Mouse (Mus musculus) common myeloid progenitor, adult 5-6 weeks (primary cell): ENCODE measurements around the gene Agfg2. TPM values are rescaled to one million over a fixed set of nuclear protein-coding genes. Genes with fewer than 3 reads are reported as not detected.

Source experiments
- ATAC-seq: replicated peaks from 2 replicates; pipeline ENCODE4 v1.8.0; 2016; ENCODE audit warnings: low read depth, mild to moderate bottlenecking, moderate TSS enrichment, inconsistent platforms; ENCODE audit not compliant: poor library complexity, severe bottlenecking
- total RNA-seq: library from RNA; stranded (forward); fragments of 200-1000, 187-1606 nt; gene quantifications from 2 replicates; pipeline ENCODE4 v1.2.3, GENCODE M21; 2017

Gene Agfg2
- total RNA-seq, 1 experiment from 2014 or later, result 10.1 TPM

- no peak for ATAC-seq
These were observed 1.1 kb upstream of the Agfg2 start for GRCm38 (mm10) chr5:137685653-137686052.

- no peak for ATAC-seq
These were observed 885 bp downstream of the Agfg2 start for GRCm38 (mm10) chr5:137683388-137684293.

GRCm38 (mm10) chr5:137682526-137682925, 2.0 kb downstream of the Agfg2 start:
- no peak for ATAC-seq

GRCm38 (mm10) chr5:137679726-137680125, 4.8 kb downstream of the Agfg2 start:
- no peak for ATAC-seq

DNA sequence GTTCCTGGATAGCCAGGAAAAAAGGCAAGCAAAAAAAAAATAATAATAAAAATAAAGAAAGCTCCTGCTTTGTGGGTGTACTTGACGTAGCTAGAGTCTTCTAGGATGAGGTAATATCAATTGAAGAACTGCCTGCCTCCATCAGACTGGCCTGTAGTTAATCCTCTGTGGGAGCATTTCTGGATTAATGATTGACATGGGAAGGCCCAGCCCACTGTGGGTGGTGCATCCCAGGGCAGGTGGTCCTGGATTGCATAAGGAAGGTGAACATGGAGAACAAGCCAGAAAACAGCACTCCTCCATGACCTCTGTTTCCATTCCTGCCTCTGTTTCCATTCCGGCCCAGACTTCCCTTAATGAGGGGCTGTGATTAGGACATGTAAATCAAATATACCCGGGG, 5.8 kb downstream of the Agfg2 start:
- no peak for ATAC-seq

DNA sequence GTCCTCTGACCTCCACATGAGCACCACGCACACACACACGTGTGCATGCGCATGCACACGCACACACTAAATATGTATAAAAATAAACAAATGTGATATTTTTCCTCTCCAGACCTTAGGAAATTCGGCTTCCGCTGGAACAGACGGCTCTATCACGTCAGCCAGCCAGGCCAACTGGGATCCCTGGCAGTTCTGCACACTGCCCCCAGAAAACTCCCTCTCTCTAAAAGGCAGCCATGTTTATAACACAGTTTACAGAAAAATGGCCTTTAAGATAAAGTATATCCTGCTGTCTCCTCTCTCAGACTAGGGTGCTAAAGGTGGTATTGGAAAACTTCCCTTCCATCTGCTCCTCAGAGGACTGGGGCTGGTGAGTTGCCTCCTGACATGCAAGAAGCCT, 6.7 kb downstream of the Agfg2 start:
- ATAC-seq, result no peak

DNA sequence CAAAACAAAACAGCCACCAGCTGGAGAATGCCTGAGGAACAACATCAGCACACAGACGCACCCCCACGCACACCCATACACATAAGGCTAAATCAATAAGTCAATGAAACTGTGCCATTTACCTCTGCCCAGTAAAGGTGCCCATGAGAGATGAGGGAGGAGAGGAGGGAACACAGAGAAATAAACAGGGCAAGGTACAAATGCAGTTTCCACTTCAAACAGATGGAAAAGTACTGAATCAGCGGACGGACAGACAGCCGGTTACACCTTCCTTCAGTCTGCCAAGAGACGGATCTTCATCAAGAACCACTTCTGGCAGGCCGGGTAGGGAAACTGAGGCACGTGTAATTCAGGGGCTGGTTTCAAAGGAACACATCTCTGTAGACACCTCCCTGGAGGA, 9.7 kb downstream of the Agfg2 start:
- ATAC-seq, result no peak

- no peak for ATAC-seq
These were observed 11.5 kb downstream of the Agfg2 start for GRCm38 (mm10) chr5:137673015-137673414.

- no peak for ATAC-seq
These were observed 12.2 kb downstream of the Agfg2 start for GRCm38 (mm10) chr5:137672361-137672760.

GRCm38 (mm10) chr5:137671443-137672240, 12.9 kb downstream of the Agfg2 start:
- ATAC-seq, result peak; percentile 62

DNA sequence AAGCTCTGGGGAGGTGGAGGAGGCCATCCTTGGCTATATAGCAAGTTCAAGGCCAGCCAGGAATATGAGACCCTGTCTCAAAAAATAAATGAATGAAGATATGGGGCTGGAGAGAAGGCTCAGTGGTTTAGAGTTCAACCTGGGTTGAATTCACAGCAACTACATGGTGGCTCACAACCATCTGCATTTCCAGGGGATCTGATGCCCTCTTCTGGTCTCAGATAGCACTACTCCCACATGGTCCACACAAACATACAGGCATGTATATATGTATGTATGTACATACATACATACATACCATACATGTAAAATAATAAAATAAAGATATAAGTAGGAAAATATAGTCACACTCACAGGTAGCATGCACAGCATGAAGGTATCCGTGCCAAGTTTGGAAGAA, 14.3 kb downstream of the Agfg2 start:
- ATAC-seq, result peak; percentile 56

- no peak for ATAC-seq
These were observed 15.6 kb downstream of the Agfg2 start for GRCm38 (mm10) chr5:137668971-137669370.

- no peak for ATAC-seq
These were observed 21.5 kb downstream of the Agfg2 start for GRCm38 (mm10) chr5:137663057-137663456.

DNA sequence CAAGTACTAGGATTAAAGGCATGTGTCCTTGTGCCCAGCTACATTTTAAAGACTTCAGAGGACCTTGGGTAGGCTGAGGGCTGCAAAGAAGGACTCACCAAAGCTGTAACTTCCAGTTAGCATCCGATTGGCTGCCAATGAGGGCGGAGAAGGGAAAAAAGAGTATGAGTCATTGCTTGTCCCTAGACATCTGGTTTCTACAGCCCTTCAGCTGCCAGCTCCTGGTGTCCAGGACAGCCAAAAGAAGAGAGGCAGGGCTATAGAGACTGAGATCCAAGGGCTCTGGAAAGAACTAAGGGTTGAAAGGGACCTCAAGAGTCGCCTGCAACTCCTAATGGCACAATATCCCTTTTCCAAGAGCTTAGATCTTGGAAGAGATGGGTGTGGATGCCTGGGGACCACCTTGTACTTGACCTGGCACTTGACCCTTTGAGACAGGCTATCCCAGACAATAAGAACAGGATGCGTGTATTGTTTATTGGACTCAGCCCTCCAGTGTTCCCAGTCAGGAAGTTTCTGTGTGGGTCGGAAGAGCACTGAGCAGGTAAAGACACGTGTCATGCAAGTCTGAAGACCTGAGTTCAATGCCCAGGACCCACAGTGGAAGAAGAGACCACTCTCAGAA, 24.4 kb downstream of the Agfg2 start:
- ATAC-seq, result no peak

- peak; percentile 75 for ATAC-seq
These were observed 27.5 kb downstream of the Agfg2 start for GRCm38 (mm10) chr5:137656977-137657376.

- peak; percentile 39; the same call in 1 of the 2 replicates for ATAC-seq
These were observed 29.8 kb downstream of the Agfg2 start for GRCm38 (mm10) chr5:137654746-137655145.

GRCm38 (mm10) chr5:137653366-137653765, 31.2 kb downstream of the Agfg2 start:
- ATAC-seq, result no peak

DNA sequence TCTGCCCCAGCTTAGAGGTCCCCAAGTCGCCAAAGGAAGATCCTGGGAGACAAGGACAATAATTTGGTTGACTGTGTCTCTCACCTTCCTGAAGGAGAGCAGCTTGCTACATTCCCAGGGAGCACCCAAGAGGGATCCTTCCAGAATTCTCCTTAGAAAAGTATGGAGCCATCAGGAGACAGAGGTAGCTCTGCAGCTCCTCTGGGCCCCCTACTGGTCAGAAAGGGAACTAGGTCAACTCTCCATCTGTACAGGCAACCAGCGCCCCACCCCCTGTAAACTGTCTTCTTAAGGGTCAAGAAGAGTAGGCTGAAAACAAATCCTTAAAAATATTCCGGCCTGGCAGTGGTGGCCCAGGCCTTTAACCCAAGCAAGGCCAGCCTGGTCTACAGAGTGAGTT, 32.1 kb downstream of the Agfg2 start:
- peak; percentile 57 for ATAC-seq

DNA sequence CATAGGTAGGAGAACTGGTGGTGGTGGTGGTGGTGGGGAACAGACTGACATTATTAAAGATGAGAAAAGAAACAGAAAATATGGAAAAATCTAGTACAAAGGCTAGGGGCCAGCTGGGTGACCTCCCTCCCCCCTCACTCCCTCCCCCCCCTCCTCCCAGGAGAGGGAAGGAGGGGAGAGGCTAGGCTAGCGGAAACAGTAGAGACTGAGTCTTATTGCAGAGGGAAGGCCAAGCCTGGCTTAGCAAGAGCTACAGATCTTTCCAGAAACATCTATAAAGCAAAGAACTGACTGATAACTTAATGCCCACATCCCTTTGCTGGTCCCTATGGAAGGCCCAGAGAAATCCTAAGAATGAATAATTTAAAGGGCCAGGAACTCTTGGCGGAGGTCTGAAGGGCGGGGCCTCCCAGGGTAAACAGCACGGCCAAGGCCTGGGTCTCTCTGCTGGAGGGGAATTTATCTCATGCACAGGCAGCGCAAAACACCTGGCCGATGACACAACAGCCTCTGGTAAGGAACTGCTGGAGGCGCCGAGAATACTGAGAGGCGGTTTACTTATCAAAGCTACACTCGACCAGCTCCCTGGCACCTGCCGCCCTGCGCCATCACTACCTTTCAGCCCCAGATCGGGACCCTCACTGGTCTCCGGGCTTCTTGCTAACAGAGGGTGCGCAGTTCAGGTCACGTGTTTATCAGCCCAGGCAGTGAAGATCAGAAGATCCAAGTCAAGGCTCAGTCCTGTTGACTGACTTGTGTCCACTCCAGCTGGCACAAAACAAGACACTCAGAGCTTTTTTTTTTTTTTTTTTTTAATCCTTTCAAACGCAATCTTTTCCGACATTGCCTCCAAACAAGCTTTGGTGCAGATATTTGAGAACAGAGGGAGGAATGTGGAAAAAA, 34.6 kb downstream of the Agfg2 start:
- no peak for ATAC-seq

- ATAC-seq, result no peak
These were observed 35.3 kb downstream of the Agfg2 start for GRCm38 (mm10) chr5:137649251-137649650.
